Mouse (Mus musculus) megakaryocyte-erythroid progenitor cell, adult 5-6 weeks (primary cell): ENCODE data around the gene Ctps2. TPM values are rescaled to one million over a fixed set of nuclear protein-coding genes. Genes with fewer than 3 reads are reported as not detected.
"Not testable (repeated sequence)": the region's sequence is repeated elsewhere in the genome, so short reads cannot be mapped to it uniquely, and the experiment has no call there.

Experiments used
- ATAC-seq: replicated peaks from 2 replicates; pipeline ENCODE4 v1.8.0; 2016; ENCODE audit warnings: mild to moderate bottlenecking, inconsistent platforms; ENCODE audit not compliant: severe bottlenecking, poor library complexity, low FRiP score, low TSS enrichment
- total RNA-seq, 2 experiments: library from RNA; stranded (forward) in 1 of 2; stranded (reverse) in 1 of 2; fragments of 200-1000, 215-1000 nt in 1 of 2; fragments of >200 nt in 1 of 2; fragmentation: Nextera tagmentation in 1 of 2; gene quantifications; 2 replicates each; pipeline ENCODE4 v1.2.3; 2014 to 2017

The Ctps2 gene
- total RNA-seq (2014; fragmentation: Nextera tagmentation): 34.9 and 54.4 TPM in 2 replicates
- 26.4 and 42.6 TPM in 2 replicates for total RNA-seq (2017)

DNA sequence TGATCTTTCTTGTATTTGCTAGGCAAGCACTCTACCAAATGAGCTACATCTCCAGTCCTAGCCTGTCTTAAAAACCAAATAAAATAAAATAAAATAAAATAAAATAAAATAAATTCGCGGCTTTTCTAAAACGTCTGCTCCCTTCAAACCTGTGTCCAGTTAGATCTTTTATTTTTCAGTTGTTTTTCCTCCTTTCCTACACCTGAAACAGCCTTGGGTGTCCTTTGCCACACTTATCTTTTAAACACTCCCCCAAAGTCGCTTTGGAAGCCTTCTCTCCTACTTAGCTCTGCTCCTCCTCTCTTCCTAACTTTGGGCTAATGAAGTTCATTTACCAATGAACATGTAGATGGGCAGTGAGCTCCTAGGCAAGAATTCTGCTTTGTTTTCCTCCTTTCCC is at the start of gene Ctps2:
Gene Ctps2 (plus strand): TSS at position 301 of the 400 bp plus-strand sequence.
- ATAC-seq: no peak

DNA sequence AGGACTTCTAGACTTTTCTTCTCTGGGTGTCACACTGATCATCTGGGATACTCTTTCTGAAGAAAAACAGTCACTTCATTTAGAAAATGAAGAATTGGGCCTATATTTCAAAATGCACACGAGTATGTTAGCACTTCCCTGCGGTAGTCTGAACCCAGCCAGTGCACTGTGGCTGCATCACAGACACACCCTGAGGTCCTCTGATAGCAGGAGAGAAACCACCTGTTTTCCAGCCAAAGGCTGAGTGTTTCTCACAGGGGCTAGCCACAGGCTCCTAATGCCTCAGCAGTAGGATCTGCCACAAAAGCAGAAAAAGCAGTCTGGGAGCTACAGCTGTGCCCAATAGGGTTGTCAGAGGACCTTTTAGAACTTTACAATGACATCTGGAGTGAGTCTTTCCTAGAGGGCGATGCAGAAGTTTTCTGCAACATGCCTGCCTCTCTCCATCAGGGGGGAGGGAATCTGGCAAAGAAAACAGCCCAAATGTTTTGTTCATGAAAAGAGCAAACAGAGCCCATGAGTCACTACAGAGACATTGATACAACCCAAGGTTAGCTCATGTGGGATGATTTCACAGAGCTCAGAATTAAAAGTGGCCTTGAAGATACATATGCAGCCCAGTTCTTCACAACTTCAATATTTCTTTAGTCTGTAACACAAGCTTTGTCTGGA is 32.6 kb upstream of the Ctps2 start:
- ATAC-seq: peak; percentile 85

DNA sequence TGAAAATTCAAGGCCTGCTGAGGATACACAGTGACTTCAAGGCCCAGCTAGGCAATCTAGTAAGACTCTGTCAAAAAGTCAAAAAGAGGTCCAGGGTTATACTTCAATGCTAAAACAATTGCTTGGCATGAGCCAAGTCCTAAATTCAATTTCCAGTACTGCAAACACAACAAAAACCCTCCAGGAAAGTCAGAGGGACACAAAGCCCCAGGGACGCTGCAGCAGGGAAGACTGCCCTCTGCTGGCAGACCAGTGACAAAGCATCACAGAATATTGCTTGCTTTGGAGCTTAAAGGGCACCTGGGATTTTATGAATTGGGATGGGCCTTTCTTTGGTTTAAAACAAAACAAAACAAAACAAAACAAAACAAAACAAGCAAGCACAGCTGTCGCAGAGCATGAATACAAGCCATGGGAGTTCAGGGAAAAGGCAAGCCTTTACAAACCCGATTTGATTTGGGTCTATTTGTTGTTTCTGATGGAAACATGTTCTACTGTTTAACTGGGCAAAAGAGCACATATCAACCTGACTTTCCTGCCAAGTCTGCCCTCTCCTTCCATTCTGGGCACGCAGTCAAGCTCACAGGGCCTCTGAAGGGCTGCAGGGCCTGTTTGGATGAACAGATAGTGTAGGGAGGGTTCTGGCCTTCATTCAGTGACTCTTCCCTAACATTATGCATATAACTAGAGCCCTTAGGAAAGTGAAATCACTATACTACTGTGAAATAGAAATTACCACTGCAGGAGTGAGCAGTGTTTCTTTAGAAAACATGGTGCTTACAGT is 29.1 kb upstream of the Ctps2 start:
- ATAC-seq: peak; percentile 78

DNA sequence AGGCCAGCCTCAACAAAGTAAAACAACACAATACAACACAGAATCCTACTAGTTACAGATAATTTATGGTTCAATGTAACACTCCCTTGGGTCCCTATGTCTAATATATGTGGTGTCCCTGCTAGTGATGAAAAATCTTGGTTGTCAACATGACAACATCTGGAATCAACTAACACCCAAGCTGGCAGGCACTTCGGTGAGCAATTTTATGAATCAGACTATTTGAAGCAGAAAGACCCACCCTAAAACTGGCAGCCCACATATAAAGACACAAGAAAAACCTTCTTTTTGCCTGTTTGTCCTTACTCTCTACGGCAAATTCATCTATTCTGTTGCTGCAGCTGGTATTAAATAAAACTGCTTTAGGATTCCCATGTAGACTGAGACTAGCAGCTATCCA is 27.3 kb upstream of the Ctps2 start:
- ATAC-seq: no peak

DNA sequence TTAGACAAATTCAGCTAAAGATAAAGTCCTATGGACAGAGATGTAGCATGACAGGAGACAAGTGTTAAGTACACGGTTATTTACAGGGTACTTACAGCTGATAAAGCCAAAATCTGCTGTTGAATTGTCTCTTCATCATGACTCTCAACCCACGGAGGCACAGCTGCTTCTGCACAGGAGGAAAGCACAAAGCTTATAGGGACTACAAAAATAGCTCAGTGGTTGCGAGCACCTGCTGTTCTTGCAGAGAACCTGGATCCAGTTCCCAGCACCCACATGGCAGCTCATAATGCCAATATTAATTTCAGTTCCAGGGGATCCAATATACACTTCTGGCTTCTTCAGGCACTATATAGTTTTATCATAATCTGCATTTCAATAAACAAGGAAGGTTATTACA is 22.8 kb upstream of the Ctps2 start:
- no peak for ATAC-seq

DNA sequence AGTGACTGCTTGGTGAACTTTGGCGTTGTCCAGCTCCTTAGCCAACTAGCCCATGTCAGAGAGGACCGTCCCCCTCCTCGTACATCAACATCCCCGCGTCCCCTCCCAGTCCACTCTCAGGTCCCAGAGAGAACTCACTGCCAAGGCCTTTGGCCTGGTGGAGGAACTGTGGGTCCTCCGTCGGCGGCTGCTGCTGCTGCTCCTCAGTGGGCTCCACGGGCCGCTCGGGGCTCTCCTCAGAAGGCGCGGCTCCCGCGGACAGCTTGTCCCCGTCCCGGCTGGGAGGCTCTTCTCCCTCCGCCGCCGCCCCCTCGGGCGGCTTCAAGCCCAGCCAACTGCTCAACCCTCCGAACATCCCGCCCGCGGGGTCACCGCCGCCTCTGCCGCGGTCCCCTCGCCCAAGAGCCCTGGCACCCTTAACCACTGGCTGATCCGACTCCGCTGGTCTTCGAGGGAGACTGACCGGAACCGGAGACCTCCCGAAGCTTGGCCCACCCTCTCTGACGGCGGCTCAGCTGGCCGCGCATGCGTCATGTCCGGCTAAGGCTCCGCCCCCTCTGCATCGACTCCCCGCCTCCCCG is 13.0 kb upstream of the Ctps2 start, which contains the start of gene Syap1:
Gene Syap1 (minus strand): TSS at position 517 of the 581 bp plus-strand sequence.
- peak; percentile 97 for ATAC-seq

DNA sequence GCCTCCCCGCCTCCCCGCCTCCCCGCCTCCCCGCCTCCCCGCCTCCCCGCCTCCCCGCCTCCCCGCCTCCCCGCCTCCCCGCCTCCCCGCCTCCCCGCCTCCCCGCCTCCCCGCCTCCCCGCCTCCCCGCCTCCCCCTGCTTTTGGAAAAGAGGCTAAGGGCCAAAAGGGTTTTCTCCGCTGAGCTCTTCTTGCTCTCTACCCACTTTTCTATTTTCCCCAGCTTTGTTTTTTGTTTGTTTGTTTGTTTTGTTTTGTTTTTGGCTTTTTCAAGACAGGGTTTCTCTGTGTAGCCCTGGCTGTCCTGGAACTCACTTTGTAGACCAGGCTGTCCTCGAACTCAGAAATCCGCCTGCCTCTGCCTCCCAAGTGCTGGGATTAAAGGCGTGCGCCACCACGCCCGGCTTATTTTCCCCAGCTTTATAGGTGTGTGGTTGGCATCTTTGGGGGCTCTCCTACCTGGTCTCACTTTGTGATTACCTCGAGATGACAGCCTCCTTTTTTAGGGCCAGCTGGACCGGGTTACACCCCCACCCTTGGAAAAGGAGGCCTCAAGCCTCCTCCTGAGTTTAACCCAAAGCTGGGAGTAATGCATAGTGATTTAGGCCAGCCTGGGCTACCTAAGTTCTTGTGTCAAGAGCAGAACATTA is 12.3 kb upstream of the Ctps2 start:
- not testable (repeated sequence) for ATAC-seq

DNA sequence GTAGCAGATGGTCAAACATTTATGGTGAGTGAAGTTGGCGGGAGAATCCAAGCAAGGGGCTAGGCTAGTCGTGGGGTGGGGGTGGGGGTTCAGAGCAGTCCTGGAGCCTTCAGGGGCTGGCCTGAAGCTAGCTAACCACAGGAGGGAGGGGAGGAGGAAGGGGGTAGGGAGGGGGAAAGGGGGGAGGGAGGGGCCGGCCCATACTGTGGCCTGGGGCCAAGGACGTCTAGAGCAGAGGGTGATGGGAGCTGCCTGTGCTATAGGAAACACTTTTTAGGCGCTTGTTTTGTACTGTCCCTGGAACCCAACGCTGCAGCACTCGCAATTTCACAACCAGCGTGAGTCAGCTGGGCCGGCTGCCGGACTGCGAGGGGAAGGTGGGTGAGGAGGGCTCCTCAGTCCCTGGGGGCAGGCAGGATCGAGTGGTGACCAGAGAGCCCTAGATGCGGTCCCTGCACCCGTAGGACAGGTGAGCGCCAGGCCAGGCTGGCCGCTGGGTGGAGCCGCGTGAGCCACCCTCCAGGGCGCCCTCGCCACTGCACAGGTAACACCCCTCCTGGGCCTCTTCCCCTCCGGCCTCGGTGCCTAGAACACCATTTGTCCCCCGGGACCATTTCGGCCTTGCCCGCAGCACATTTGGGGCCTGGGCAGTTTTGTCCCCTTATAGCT is 467 bp downstream of the Ctps2 start:
- ATAC-seq: peak; percentile 73

DNA sequence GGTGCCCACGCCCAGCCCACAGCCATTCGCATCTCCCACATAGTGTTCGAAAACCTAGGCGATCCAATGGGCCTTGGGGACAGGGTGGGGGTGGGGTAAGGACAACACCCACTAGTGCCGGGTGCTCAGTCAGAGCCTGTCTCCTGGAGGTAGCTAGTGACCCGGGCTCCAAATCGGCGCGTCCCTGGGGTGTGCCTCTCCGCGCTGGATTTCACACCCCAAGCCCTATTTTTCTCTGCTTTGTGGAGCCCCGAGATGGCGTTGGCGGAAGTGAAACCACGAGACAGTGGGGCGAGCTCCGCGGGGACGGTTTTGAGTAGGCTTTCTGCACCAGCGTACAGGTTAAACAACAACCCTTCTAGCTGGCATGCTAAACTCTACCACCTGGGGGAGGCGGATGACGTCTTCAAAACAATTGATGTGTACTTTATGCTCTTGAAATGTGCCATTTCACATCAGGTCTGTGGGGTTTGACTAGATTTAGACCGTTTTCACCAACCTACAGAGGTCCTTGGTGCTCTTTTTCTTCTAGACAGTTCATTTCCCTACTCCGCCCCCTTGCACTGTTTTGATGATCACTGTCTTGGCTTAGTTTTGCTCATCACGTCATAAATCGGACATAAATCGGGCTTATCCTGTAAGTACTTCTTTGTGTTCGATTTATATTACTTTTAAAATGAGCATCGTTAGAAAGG is 1.1 kb downstream of the Ctps2 start:
- peak; percentile 87 for ATAC-seq

DNA sequence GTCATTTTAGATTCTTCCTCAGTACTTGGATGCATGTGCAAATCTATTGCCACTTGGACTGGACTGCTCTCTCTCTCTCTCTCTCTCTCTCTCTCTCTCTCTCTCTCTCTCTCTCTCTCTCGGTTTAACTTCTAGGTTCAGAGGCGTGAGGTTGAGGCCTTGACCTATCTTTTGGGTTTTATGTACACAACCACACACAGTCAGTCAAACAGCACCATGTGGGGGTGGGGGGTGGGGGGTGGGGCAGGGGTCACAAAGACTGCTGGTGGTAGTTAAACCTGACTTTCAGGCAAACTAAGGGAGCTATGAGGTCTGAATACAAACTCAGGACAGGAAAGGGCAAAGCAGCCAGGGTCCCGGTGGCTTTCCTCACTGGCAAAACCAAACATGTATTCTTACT is 6.5 kb downstream of the Ctps2 start:
- no peak for ATAC-seq

DNA sequence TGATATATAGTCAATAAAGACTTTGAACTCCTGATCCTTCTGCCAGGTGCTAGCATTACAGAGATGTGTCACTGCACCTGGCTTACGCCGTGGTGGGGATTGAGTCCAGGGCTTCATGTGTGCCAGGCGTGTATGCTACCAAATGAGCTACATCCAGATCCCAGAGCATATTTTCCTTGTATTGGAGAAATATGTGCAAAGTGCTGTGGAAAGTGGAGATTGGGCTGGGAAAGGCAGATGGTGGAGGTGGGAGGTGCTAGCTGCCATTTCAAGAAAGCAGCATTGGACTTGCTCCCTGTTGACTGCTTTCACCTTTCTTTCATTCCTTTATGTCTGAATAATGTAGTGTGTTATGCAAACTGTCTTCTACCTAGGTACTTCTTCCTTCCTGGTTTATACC is 12.6 kb downstream of the Ctps2 start:
- ATAC-seq: no peak

DNA sequence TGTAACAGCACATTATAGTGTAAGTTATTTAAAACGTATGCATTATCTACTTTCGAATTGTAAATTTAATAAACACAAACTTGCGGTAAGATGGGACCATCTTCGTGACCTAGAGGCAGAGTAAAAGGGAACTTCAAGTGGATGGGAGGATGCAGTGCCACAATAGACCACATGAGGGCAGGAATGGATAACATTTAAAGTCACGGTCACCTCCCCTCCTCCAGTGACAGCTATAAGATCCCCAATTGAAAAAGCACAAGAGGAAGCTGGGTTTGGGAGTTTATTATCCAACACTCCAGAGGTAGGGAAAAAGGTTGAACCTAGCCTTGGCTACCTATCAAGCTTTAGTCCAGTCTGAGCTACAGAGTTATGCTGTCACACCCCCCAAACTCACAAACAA is 14.7 kb downstream of the Ctps2 start:
- ATAC-seq: peak; percentile 97

DNA sequence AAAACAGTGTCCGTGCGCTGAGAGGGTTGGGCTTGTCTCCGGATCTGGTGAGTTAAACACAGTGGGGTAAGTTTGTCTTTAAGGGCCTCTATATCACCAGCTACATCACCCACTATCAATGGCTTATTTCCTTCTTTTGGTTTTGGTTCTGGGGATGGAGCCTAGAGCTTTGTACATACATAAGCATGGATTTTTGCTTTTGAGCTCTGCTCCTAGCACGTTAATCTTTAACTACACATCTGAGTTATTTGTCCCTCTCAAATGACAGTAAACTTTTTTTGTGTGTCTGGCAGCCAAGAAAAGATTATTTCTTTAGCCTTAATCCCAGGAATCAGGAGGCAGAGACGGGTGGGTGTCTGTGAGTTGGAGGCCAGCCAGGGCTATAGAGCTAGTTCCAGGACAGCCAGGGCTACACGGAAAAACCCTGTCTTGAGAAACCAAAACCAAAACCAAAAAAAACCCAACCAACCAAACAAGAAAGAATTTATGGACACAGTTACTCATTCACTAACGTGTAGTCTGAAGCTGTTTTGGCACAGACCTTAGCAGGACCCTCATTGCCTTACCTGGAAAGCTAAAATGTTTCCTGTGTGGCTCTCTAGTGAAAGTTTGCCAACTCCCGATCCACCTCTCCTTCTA is 20.6 kb downstream of the Ctps2 start:
- no peak for ATAC-seq

DNA sequence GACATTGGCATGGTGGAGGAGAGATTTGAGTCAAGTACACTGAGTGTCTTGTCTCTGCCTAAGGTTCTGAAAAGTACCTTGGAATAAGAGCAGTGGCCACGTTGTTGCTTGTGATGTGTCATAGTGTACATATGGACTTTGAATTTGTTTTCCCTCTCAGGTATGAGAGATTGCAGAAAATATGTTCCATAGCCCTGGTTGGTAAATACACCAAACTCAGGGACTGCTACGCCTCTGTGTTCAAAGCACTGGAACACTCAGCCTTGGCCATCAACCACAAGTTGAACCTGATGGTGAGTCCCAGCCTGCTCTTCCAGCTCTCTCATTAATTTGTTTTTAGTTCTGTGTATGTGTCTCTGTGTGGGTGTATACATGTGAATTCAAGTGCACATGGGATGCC is 30.4 kb downstream of the Ctps2 start:
- ATAC-seq: no peak

DNA sequence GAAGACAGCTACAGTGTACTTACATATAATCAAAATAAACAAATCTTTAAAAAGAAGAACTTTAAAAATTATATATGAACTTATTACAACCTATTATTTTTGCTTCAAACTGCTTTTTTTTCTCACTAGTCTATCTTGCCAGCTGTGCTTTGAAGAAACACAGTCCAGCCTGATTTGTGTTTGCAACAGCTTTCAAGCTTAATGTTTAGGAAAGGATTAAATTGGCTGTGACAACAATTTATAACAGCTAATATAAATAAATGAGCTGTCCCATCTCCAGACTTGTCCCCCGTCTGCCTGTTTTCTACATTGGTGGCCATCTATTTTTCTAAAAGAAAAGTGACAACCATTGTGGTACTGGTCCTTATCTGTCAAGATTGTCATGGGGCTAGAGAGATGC is 41.0 kb downstream of the Ctps2 start:
- no peak for ATAC-seq

DNA sequence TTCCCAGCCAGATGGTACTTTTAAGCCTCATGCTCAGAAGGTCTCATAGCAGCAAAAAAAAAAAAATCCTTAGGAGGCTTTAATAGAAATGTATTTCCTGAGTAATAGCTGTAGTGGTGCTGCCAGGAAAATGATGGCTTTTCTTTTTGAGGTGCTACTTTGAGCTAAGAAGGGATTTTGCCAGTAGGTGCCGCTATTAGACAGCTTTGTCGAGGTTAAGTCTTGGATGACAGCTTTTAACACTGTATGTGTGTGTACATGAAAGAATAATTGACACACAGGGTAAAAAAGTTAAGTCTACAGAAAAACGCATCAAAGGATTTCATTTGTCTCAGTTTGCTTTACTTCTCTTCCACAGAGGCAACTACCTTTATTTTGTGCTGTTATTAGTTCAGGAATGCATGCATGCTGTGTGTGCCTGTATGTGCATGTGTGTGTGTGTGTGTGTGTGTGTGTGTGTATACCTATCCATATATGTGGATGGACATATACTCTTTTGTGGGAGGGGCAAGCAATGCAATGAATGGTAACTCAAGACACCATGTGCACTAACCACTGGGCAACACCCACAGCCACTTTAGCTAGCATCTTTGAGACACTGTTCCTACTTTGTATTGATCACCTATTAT is 48.9 kb downstream of the Ctps2 start:
- ATAC-seq: peak; percentile 68; the same call in 1 of the 2 replicates

DNA sequence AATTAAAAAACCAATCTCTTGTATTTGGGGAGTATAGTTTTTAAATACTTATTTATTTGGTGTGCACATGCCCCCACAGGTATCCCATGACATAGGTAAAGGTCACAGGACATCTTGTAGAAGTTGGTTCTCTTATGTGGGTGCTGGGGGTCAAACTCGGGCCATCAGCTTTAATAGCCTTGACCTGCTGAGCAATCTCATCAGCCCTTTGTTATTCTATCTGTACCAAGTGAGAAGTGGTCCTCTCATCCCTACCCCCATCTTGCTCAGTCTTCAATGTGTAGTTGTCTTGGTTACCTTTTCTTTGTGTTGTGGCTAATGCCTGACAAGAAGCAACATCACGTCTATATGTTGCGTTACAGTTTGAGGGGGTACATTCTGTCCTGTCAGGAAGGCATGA is 56.9 kb downstream of the Ctps2 start:
- ATAC-seq: no peak

DNA sequence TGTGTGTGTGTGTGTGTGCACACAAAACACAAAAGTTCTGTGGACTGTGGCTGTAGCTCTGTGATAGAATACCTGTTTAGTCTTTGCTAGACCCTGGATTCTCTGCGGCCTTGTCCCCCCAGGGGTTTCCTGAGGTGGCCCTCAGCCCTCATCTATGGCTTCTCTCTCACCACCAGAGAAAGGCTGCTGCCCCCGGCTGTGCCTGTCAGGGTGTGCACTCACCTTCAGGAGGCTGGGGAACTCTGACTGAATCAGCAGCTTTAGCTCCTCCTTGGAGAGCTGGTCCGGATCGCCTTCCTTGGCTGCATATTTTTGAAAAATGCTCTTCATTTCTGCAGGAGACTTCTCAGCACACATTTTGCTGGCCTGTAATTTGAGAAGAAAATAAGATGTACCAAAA is 62.8 kb downstream of the Ctps2 start:
- ATAC-seq: no peak
